Mouse (Mus musculus) C2C12 (cell line): ENCODE measurements at regions not wholly inside any gene's neighbourhood (a gene's known extent, or its start where the extent isn't known, plus 50 kb on each side); places are given as distances from the start of the nearest gene placed in this dataset.

ENCODE experiments used
- H3K27me3 ChIP-seq: one replicate; pipeline ENCODE4 v1.6.1; 2011; ENCODE audit not compliant: control insufficient read depth, insufficient read depth, insufficient read length
- H3K36me3 ChIP-seq: one replicate; pipeline ENCODE4 v1.6.1; 2011; ENCODE audit not compliant: control insufficient read depth, insufficient read depth
- H3K4me3 ChIP-seq: one replicate; pipeline ENCODE4 v1.5.1; 2011; ENCODE audit warnings: mild to moderate bottlenecking, control low read depth; ENCODE audit not compliant: poor library complexity, insufficient read depth, severe bottlenecking
- H3K79me2 ChIP-seq: one replicate; pipeline ENCODE4 v1.6.1; 2011; ENCODE audit not compliant: control insufficient read depth, insufficient read depth
- H3K79me3 ChIP-seq: one replicate; pipeline ENCODE4 v1.6.1; 2011; ENCODE audit warnings: low read depth, control low read depth
- H3ac ChIP-seq: one replicate; pipeline ENCODE3; 2011; ENCODE audit warnings: low read depth; ENCODE audit not compliant: control insufficient read depth, insufficient read length
- CEBPB ChIP-seq: IDR thresholded peaks from one replicate; pipeline ENCODE4 v1.6.1; 2011; ENCODE audit warnings: low read depth, mild to moderate bottlenecking, control low read depth, moderate library complexity
- CTCF ChIP-seq: IDR thresholded peaks from one replicate; pipeline ENCODE4 v1.5.1; 2011; ENCODE audit not compliant: control insufficient read depth, insufficient read depth, insufficient read length
- FOSL1 ChIP-seq: IDR thresholded peaks from one replicate; pipeline ENCODE4 v1.8.0; 2011; ENCODE audit warnings: mild to moderate bottlenecking, low read length; ENCODE audit not compliant: poor library complexity, insufficient read depth, severe bottlenecking
- MAX ChIP-seq: IDR thresholded peaks from one replicate; pipeline ENCODE4 v1.6.1; 2011; ENCODE audit warnings: mild to moderate bottlenecking, control low read depth
- MYOD1 ChIP-seq: IDR thresholded peaks from one replicate; pipeline ENCODE4 v1.6.1; 2011; ENCODE audit warnings: low read depth; ENCODE audit not compliant: control insufficient read depth, insufficient read length
- MYOG ChIP-seq: IDR thresholded peaks from one replicate; pipeline ENCODE4 v1.6.1; 2011; ENCODE audit not compliant: control insufficient read depth, insufficient read length; ENCODE audit errors: extremely low read depth
- USF1 ChIP-seq: IDR thresholded peaks from one replicate; pipeline ENCODE4 v1.6.1; 2011; ENCODE audit warnings: low read depth, mild to moderate bottlenecking, control low read depth, moderate library complexity

DNA sequence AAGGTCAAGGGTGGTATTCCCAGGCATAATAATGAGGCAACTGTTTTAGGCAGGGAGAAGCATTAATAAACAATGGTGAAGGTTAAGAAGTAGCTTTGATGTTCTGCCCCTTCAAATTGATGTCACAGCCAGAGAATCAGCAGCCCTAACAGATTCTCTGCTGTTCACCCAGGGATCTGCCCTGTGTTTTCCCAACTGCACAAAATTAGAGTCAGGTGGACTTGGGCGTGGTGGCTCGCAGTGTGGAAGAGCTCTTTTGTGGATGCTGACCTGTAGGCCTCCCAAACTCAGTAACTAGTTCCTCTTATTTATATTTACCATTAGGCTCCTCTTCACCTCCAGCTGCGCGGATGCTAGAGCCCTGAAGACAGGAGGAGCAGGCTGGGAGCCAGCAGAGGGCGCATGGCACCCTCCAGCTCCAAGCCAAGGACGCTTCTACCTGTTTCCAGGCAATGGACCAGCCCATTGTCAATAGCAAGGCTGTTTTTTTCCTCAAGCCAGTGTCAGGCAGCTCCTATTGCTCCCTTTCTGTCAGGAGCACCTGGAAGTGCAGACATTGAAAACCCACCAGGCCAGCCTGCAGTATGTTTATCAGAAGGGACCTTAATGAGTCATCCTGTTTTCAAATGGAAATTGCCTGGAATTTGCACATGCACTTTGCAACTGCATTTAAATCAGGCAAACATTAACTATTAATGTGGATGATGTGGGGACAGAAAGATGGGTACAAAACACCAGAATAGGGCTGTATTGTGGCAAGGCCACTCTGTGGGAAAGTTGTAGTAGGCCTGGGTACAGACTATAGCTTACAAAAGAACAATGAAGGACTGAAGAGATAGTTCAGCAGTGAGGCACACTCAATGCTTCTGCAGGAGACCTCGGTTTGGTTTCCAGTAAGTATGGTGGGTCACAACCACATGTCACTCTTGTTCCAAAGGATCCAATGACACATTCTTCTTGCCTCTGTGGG, 328.4 kb downstream of the Bckdhb start:
- no peaks in the 10 kb centered on the region for H3K79me3 ChIP-seq
- no peaks in the 10 kb centered on the region for H3K27me3 ChIP-seq
- no peak overlapping the region for H3ac ChIP-seq
- H3K79me2 ChIP-seq, result no peaks in the 10 kb centered on the region
- H3K36me3 ChIP-seq, result no peaks in the 10 kb centered on the region
- TF ChIP-seq USF1 (no peak), CTCF (peak; percentile 38), CEBPB (no peak)
- no peak overlapping the region for H3K4me3 ChIP-seq

DNA sequence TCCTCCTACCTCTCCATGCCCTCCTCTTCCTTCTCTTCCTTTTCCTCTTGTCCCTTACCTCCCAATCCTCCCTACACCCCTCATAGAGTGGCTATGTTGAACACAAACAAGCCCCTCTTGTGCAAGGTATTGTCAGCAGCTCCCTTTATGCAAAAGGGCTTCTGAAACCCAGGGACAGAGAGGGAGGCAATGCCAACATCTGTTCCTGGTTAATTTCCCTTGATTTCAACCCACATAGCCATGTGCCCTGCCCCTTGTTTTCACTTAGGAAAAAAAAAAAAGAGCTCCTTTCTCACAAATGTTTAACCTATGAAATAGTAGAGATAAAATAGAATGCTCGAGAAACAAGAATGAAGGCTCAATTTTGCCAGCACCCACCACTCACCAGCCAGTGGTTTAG, 333.5 kb downstream of the Bckdhb start:
- TF ChIP-seq CTCF (no peak), CEBPB (no peak), MAX (no peak), MYOD1 (no peak), USF1 (no peak), MYOG (no peak), FOSL1 (no peak)
- Histone ChIP-seq H3K79me2 (no peaks in the 10 kb centered on the region), H3K79me3 (no peaks in the 10 kb centered on the region), H3K4me3 (no peak overlapping the region), H3K36me3 (no peaks in the 10 kb centered on the region), H3K27me3 (no peaks in the 10 kb centered on the region), H3ac (no peak overlapping the region)

DNA sequence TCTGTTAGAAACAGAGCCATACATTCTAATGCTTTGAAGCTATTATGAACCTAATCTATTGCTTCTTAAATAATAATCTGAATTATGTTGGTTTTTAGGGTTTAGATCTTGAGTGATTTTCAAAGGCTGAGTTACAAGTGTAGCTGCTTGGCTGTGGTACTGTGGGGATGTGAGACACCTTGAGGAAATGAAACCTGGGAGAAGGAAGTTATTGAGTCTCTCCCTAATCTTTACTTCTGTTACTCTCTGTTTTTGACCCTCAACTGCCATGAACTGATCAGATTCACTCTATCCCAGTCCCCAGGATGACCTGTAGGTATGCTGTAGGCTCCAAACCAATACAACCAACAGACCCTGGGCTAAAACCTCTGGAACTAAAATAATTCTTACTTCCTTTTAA, 334.8 kb downstream of the Bckdhb start:
- Histone ChIP-seq H3K27me3 (no peaks in the 10 kb centered on the region), H3K4me3 (no peak overlapping the region), H3K36me3 (no peaks in the 10 kb centered on the region), H3K79me3 (no peaks in the 10 kb centered on the region), H3K79me2 (no peaks in the 10 kb centered on the region), H3ac (no peak overlapping the region)
- TF ChIP-seq USF1, result no peak

DNA sequence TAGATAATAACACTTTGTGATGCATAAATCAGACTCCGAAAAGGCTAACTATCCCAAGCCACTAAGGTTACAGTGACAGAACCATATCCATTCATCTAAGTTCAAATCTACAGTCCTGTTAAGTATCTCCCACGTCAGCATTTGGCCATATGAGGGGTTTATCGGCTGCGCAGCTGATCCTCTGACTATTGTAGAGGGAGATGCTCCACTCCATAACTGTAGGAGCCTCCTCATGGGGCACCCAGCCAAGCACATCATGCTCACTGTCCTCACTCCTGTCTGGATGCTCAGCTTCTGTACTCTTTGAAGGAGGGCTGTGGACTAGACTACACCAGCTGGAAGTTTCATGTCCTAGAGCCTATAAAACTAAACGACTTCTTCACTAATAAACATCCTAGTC, 337.2 kb downstream of the Bckdhb start:
- H3K79me3 ChIP-seq, result no peaks in the 10 kb centered on the region
- H3K27me3 ChIP-seq, result no peaks in the 10 kb centered on the region
- no peaks in the 10 kb centered on the region for H3K36me3 ChIP-seq
- H3ac ChIP-seq, result no peak overlapping the region
- H3K4me3 ChIP-seq, result no peak overlapping the region
- no peaks in the 10 kb centered on the region for H3K79me2 ChIP-seq
- TF ChIP-seq FOSL1, result no peak
- no peak for TF ChIP-seq CEBPB
- no peak for TF ChIP-seq CTCF
- no peak for TF ChIP-seq MYOG

DNA sequence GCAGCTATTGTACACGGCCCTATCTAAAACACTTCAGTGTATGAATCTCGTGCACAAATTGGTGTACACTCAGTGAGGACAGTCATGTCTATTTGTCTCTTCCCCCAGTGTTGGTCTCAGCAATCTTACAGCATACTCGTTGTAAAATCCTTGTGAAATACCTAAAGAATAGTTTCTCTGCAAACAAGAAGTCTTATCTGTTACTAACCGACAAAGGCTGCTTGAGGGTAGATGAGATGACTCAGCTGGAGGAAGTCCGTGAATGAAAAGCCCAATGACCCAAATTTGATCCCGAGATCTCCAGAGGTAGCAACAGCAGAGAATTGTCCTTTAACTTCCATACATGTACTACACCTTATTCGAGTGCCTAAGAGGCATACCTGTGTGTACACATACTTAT, 342.0 kb downstream of the Bckdhb start:
- Histone ChIP-seq H3K27me3 (no peaks in the 10 kb centered on the region), H3K4me3 (no peak overlapping the region), H3K79me2 (no peaks in the 10 kb centered on the region), H3K79me3 (no peaks in the 10 kb centered on the region), H3K36me3 (no peaks in the 10 kb centered on the region), H3ac (no peak overlapping the region)
- no peak for TF ChIP-seq CTCF
- no peak for TF ChIP-seq MAX
- no peak for TF ChIP-seq USF1
- no peak for TF ChIP-seq CEBPB
- TF ChIP-seq MYOD1, result no peak
- TF ChIP-seq MYOG, result no peak
- TF ChIP-seq FOSL1, result no peak

DNA sequence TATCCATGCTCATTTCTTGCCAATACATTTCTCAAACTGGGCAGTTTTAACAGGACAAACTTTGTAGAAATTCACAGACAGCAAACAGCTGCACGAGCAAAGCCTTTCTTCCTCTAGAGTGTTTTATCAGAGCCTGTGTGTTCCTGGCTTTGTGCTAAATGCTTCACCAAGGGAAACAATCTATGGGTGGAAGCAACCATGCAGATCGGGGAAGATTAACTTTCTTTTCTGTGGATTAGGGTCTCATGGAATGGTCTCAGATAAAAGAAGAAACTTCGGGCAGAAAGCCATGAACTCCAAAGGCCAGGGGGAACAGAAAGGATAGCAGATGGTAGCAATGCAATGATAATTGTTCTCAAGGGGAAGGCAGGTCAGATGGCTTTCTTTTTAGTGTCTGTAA, 349.7 kb downstream of the Bckdhb start:
- Histone ChIP-seq H3ac (no peak overlapping the region), H3K79me3 (no peaks in the 10 kb centered on the region), H3K27me3 (no peaks in the 10 kb centered on the region), H3K79me2 (no peaks in the 10 kb centered on the region), H3K4me3 (no peak overlapping the region), H3K36me3 (no peaks in the 10 kb centered on the region)
- no peak for TF ChIP-seq MYOD1
- TF ChIP-seq CEBPB, result no peak
- no peak for TF ChIP-seq MYOG
- no peak for TF ChIP-seq FOSL1
- no peak for TF ChIP-seq USF1
- no peak for TF ChIP-seq CTCF
- no peak for TF ChIP-seq MAX
